Comparison of ENCODE assay signal across 31 mouse cellular contexts in the genomic region with DNA sequence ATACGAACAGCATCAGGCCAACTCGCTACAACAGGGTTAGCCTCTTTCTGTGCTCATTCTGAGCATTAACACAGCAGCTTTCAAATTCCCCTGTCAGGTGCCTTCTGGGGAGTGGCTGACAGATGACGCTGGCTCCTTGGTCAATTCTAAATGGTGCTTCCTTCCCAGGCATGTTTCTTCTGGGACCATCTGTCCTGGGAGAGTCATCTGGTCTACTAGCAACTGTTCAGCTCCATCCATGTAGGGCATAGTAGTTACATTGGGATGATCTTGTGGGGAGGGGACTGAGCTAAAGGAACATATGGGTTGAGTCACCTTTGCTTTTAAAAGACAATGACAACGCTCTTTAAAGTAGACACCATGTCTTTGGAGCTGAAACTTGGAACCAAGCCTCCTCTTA.
"Had no signal": no experiment of that assay in that cellular context is flagged by ENCODE, and none has a peak within 500 bp of the region (broad histone marks: within the 10 kb centered on the region; RNA-seq: fewer than 3 reads in every experiment).

No protein-coding gene starts in this region.

- H3K4me1 ChIP-seq: liver, embryonic 12.5 days; liver, embryonic 13.5 days; liver, embryonic 15.5 days; megakaryocyte, embryonic 14.5 days had no signal

- H3K27me3 ChIP-seq: limb, embryonic 15.5 days; liver, embryonic 12.5 days; liver, embryonic 13.5 days; liver, embryonic 15.5 days; lung, embryonic 15.5 days; megakaryocyte, embryonic 14.5 days; midbrain, embryonic 12.5 days; midbrain, embryonic 13.5 days; midbrain, embryonic 15.5 days; neural tube, embryonic 12.5 days had no signal

- H3K9me3 ChIP-seq: limb, embryonic 10.5 days; limb, embryonic 15.5 days; liver, embryonic 12.5 days; liver, embryonic 13.5 days; liver, embryonic 15.5 days; lung, embryonic 15.5 days; midbrain, embryonic 10.5 days; midbrain, embryonic 12.5 days; midbrain, embryonic 13.5 days; midbrain, embryonic 15.5 days; neural tube, embryonic 12.5 days had no signal

- H3K4me2 ChIP-seq: limb, embryonic 12.5 days; limb, embryonic 13.5 days; limb, embryonic 15.5 days; liver, embryonic 11.5 days; liver, embryonic 12.5 days; liver, embryonic 13.5 days; liver, embryonic 15.5 days; lung, embryonic 14.5 days; lung, embryonic 15.5 days; midbrain, embryonic 11.5 days; midbrain, embryonic 12.5 days; midbrain, embryonic 13.5 days; midbrain, embryonic 15.5 days; neural tube, embryonic 12.5 days had no signal

- H3K27ac ChIP-seq: left cerebral cortex, adult 2 months; limb, embryonic 10.5 days; limb, embryonic 12.5 days; limb, embryonic 13.5 days; limb, embryonic 15.5 days; liver, embryonic 12.5 days; liver, embryonic 13.5 days; liver, embryonic 14.5 days; liver, embryonic 15.5 days; lung, embryonic 15.5 days; macrophage; midbrain, embryonic 10.5 days; midbrain, embryonic 12.5 days; midbrain, embryonic 13.5 days; midbrain, embryonic 15.5 days; neural tube, embryonic 12.5 days had no signal

- H3K4me3 ChIP-seq: left cerebral cortex, adult 2 months; limb, embryonic 10.5 days; limb, embryonic 12.5 days; limb, embryonic 13.5 days; limb, embryonic 15.5 days; liver, embryonic 12.5 days; liver, embryonic 13.5 days; liver, embryonic 15.5 days; lung, embryonic 15.5 days; megakaryocyte, embryonic 14.5 days; midbrain, embryonic 10.5 days; midbrain, embryonic 12.5 days; midbrain, embryonic 13.5 days; midbrain, embryonic 15.5 days; neural tube, embryonic 12.5 days had no signal

- H3K9ac ChIP-seq: limb, embryonic 12.5 days; limb, embryonic 13.5 days; limb, embryonic 15.5 days; liver, embryonic 12.5 days; liver, embryonic 13.5 days; liver, embryonic 14.5 days; liver, embryonic 15.5 days; lung, embryonic 14.5 days; lung, embryonic 15.5 days; midbrain, embryonic 12.5 days; midbrain, embryonic 13.5 days; midbrain, embryonic 15.5 days; neural tube, embryonic 12.5 days had no signal

- DNase-seq: left cerebral cortex, postnatal 4 days; liver; liver, embryonic 13.5 days; lung, adult 18-20 months; lung, adult 2 months; lung, embryonic 14.5 days; lung, postnatal 10 days; lung, postnatal 14 days; lung, postnatal 36 days; lung, postnatal 4 days; midbrain, embryonic 14.5 days had no signal

- ATAC-seq: liver, embryonic 12.5 days; lung, postnatal 0 days; midbrain, embryonic 13.5 days; midbrain, embryonic 15.5 days; midbrain, embryonic 16.5 days had no signal

- H3K36me3 ChIP-seq: limb, embryonic 10.5 days; limb, embryonic 12.5 days; limb, embryonic 13.5 days; limb, embryonic 15.5 days; liver, embryonic 12.5 days; liver, embryonic 13.5 days; liver, embryonic 15.5 days; lung, embryonic 15.5 days; midbrain, embryonic 10.5 days; midbrain, embryonic 12.5 days; midbrain, embryonic 13.5 days; midbrain, embryonic 15.5 days; neural tube, embryonic 12.5 days had no signal
